ENCODE assay signal across 18 mouse cellular contexts in genomic region chr17:26572265-26572664, GRCm38 (mm10). TPM values are rescaled to one million over a fixed set of nuclear protein-coding genes. Genes with fewer than 3 reads are reported as not detected.
A peak's percentile ranks its signal among the peaks of the same experiment; 100 is the strongest.
DNase-seq lines count a peak whose midpoint lies in the region; ATAC-seq lines count a peak whose summit lies in the region.
"Had no signal": no experiment of that assay in that cellular context is flagged by ENCODE, and none has a peak within 500 bp of the region (broad histone marks: within the 10 kb centered on the region; RNA-seq: fewer than 3 reads in every experiment).

No protein-coding gene starts in this region.

- H3K36me3 ChIP-seq in heart, embryonic 15.5 days = peaks cover 17% of the 10 kb centered on the region
- peaks cover 79% of the 10 kb centered on the region for H3K36me3 ChIP-seq in heart, embryonic 10.5 days

- no peak overlapping the region for H3K4me2 ChIP-seq in heart, embryonic 15.5 days
- H3K4me2 ChIP-seq: forebrain, embryonic 13.5 days; heart, embryonic 12.5 days; liver, embryonic 12.5 days; midbrain, embryonic 12.5 days had no signal

- H3K4me1 ChIP-seq in heart, embryonic 15.5 days (replicated peaks) = peaks cover 60% of the 10 kb centered on the region
- peaks cover 58% of the 10 kb centered on the region for H3K4me1 ChIP-seq in heart, embryonic 10.5 days
- H3K4me1 ChIP-seq: limb, embryonic 10.5 days; midbrain, embryonic 12.5 days had no signal

- WGBS in heart, embryonic 15.5 days = 85% methylated on average over 11 of the region's 11 CpGs
- 93% methylated on average over 11 of the region's 11 CpGs for WGBS in heart, embryonic 10.5 days

- H3K9me3 ChIP-seq in heart, embryonic 15.5 days (replicated peaks) = no peaks in the 10 kb centered on the region
- H3K9me3 ChIP-seq in heart, embryonic 10.5 days = no peaks in the 10 kb centered on the region
- H3K9me3 ChIP-seq: forebrain, embryonic 13.5 days; heart, embryonic 12.5 days; limb, embryonic 10.5 days; liver, embryonic 12.5 days; midbrain, embryonic 12.5 days had no signal

- DNase-seq in heart, embryonic 10.5 days (ENCODE audit: low spot score) = no peak
- DNase-seq in CD4-positive helper T cell, adult 2 months (ENCODE audit: low read depth, low spot score) = peak; percentile 87
- DNase-seq in induced T-regulatory cell, adult 2 months (ENCODE audit: low read depth) = peak; percentile 90
- peak; percentile 47 for DNase-seq in thymus, postnatal 14 days
- DNase-seq in layer of hippocampus, postnatal 25 days (ENCODE audit: extremely low spot score in 1 of 2, low spot score in 1 of 2) = no peak
- no peak for DNase-seq in testis, postnatal 10 days (ENCODE audit: low spot score)
- DNase-seq: B cell, adult 2 months; cerebellum, adult 11 months; gastrocnemius, postnatal 36 days; right cerebral cortex, adult 18-20 months had no signal

- ATAC-seq in heart, embryonic 15.5 days (replicated peaks; ENCODE audit: insufficient number of reproducible peaks, insufficient read depth, low FRiP score, low read depth) = no peak
- ATAC-seq: forebrain, embryonic 13.5 days; liver, embryonic 12.5 days; lung, postnatal 0 days had no signal

- no peaks in the 10 kb centered on the region for H3K27me3 ChIP-seq in heart, embryonic 15.5 days
- H3K27me3 ChIP-seq in heart, embryonic 10.5 days (ENCODE audit: insufficient read depth, poor library complexity, severe bottlenecking) = no peaks in the 10 kb centered on the region
- H3K27me3 ChIP-seq: forebrain, embryonic 13.5 days; heart, embryonic 12.5 days; liver, embryonic 12.5 days; midbrain, embryonic 12.5 days had no signal

- no peak overlapping the region for H3K4me3 ChIP-seq in heart, embryonic 15.5 days
- H3K4me3 ChIP-seq in heart, embryonic 10.5 days = no peak overlapping the region
- H3K4me3 ChIP-seq: forebrain, embryonic 13.5 days; heart, embryonic 12.5 days; limb, embryonic 10.5 days; liver, embryonic 12.5 days; midbrain, embryonic 12.5 days; myocyte had no signal

- H3K27ac ChIP-seq in heart, embryonic 15.5 days = 0 out of 2 replicates have a peak overlapping the region, but pooled peaks have one; percentile 19
- H3K27ac ChIP-seq in heart, embryonic 10.5 days = no peak overlapping the region
- H3K27ac ChIP-seq: forebrain, embryonic 13.5 days; limb, embryonic 10.5 days; midbrain, embryonic 12.5 days had no signal

- H3K9ac ChIP-seq in heart, embryonic 15.5 days = no peak overlapping the region
- H3K9ac ChIP-seq: forebrain, embryonic 13.5 days; heart, embryonic 12.5 days; liver, embryonic 12.5 days; midbrain, embryonic 12.5 days had no signal

RNA-seq across cellular contexts. Expression of gene Dusp1, which starts 10.3 kb away (rescaled TPM):
- polyA plus RNA-seq in heart, embryonic 15.5 days (2015; fragmentation: Nextera tagmentation; extraction: Ambion mirVana) = 30.8 and 38.1 TPM in 2 replicates
- 28.8 and 31.5 TPM in 2 replicates for polyA plus RNA-seq in heart, embryonic 10.5 days (2016; fragmentation: Nextera tagmentation; extraction: Ambion mirVana)
- 10 to 100 TPM; 14.7 to 18.3 TPM for total RNA-seq in layer of hippocampus, postnatal 25 days (2021)

RNA-seq across cellular contexts. Expression of gene Ergic1, which starts 11.0 kb away (rescaled TPM):
- 75.0 and 92.0 TPM in 2 replicates for polyA plus RNA-seq in heart, embryonic 15.5 days (2015; fragmentation: Nextera tagmentation; extraction: Ambion mirVana)
- polyA plus RNA-seq in heart, embryonic 10.5 days (2016; fragmentation: Nextera tagmentation; extraction: Ambion mirVana) = 130 and 150 TPM in 2 replicates
- 100 to 1,000 TPM; 114 to 118 TPM for total RNA-seq in layer of hippocampus, postnatal 25 days (2021)

Comparison
In these comparisons a context has a peak if more than half of its experiments do, and no peak if none do; other contexts are left out.
1. DNase-seq: peak in CD4-positive helper T cell, adult 2 months (single experiment), induced T-regulatory cell, adult 2 months (single experiment) and thymus, postnatal 14 days (single experiment); none in heart, embryonic 10.5 days (single experiment), layer of hippocampus, postnatal 25 days (0 of 2) and testis, postnatal 10 days (single experiment).